Mouse (Mus musculus) stomach, embryonic 15.5 days (tissue): ENCODE results near the gene Gtf2a1l. TPM values are rescaled to one million over a fixed set of nuclear protein-coding genes. Genes with fewer than 3 reads are reported as not detected.

Experiments used
- ATAC-seq: fragments of 200-750 bp; cut with Nextera tagmentation; 2 replicates; pipeline ENCODE4 v1.8.0; 2017; ENCODE audit warnings: low read depth, moderate number of reproducible peaks, moderate TSS enrichment; ENCODE audit not compliant: insufficient read depth, low FRiP score
- H3K27ac ChIP-seq: fragments of 300-500 bp; sonication (generic); 2 replicates; pipeline ENCODE4 v1.5.1; 2015; ENCODE audit warnings: mild to moderate bottlenecking, inconsistent platforms
- H3K27me3 ChIP-seq: fragments of 300-500 bp; sonication (generic); replicated peaks from 2 replicates; pipeline ENCODE4 v1.6.1; 2015; ENCODE audit warnings: inconsistent platforms
- H3K36me3 ChIP-seq: fragments of 300-500 bp; sonication (generic); 2 replicates; pipeline ENCODE4 v1.6.1; 2015; ENCODE audit warnings: inconsistent platforms
- H3K4me1 ChIP-seq: fragments of 300-500 bp; sonication (generic); 2 replicates; pipeline ENCODE4 v1.6.1; 2015; ENCODE audit warnings: inconsistent platforms
- H3K4me2 ChIP-seq: fragments of 300-500 bp; sonication (generic); 2 replicates; pipeline ENCODE4 v1.6.1; 2015; ENCODE audit warnings: mild to moderate bottlenecking, inconsistent platforms
- H3K4me3 ChIP-seq: fragments of 300-500 bp; sonication (generic); replicated peaks from 2 replicates; pipeline ENCODE4 v1.5.1; 2015; ENCODE audit warnings: inconsistent platforms
- H3K9ac ChIP-seq: fragments of 300-500 bp; sonication (generic); 2 replicates; pipeline ENCODE4 v1.6.1; 2015; ENCODE audit warnings: inconsistent platforms
- H3K9me3 ChIP-seq: fragments of 300-500 bp; sonication (generic); 2 replicates; pipeline ENCODE4 v1.6.1; 2016; ENCODE audit warnings: inconsistent platforms
- WGBS: fragments of 180-500 bp; shearing (Covaris S2); methylation state at CpG from one replicate; pipeline ENCODE4 v1.1.7; 2015; 5-methylcytosine and 5-hydroxymethylcytosine counted together
- polyA plus RNA-seq: library from polyadenylated mRNA; unstranded; fragments of >200 nt; fragmentation: Nextera tagmentation; extraction: Ambion mirVana; gene quantifications from 2 replicates; pipeline ENCODE4 v1.2.1, GENCODE M21; 2015

Gtf2a1l gene
- polyA plus RNA-seq, 1 experiment from 2014 or later: 0.44 TPM

DNA sequence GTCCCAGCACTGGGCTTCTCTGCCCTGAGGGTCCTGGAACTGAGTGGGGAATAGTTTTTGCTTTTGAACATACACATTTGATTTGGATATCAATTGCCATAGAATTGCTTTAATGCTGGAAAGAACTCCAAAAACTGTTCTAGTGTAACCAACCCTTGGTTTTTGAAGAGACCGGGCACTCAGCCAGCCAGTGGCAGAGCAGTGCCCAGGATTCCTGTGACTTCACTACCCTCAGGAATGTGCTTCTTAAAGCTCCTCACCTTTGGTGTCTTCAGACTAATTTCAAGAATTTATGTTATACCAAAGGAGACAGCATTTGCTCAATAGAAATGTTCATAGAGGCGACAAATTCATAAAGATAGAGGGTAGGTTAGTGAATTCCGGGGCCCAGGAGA is 37.9 kb upstream of the Gtf2a1l start:
- H3K4me3 ChIP-seq: no peak overlapping the region
- H3K9me3 ChIP-seq: no peaks in the 10 kb centered on the region
- 62% methylated on average over 3 of the region's 3 CpGs for WGBS
- H3K9ac ChIP-seq: no peak overlapping the region
- ATAC-seq: no peak
- peak overlapping the region; percentile 92 for H3K27ac ChIP-seq
- peaks cover 31% of the 10 kb centered on the region for H3K4me1 ChIP-seq
- 0 out of 2 replicates have a peak, but pooled peaks cover 4% of the 10 kb centered on the region for H3K36me3 ChIP-seq
- no peaks in the 10 kb centered on the region for H3K27me3 ChIP-seq
- 0 out of 2 replicates have a peak overlapping the region, but pooled peaks have one; percentile 33 for H3K4me2 ChIP-seq

DNA sequence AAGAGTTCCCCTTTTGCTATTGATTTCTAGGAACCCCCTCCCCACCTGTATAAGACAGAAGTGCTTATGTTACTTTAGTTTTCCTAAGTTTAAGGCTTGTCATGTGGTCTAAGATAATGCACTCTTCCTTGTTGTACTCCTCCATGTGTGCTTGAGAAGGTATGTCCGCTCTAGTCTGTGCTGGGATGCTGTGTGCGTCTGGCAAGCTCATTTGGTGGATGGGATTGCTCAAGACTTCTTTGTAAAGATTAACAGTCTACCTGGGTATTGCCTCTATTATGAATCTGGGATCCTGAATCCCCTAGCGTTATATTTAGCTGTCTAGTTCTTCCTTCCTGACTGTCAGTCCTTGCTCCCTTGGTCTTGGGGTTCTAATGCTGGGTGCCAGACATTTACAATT is 35.8 kb upstream of the Gtf2a1l start:
- Histone ChIP-seq H3K36me3 (0 out of 2 replicates have a peak, but pooled peaks cover 4% of the 10 kb centered on the region), H3K9me3 (no peaks in the 10 kb centered on the region), H3K9ac (no peak overlapping the region), H3K4me3 (no peak overlapping the region), H3K4me2 (no peak overlapping the region), H3K27me3 (no peaks in the 10 kb centered on the region), H3K4me1 (peaks cover 14% of the 10 kb centered on the region), H3K27ac (no peak overlapping the region)
- no peak for ATAC-seq
- 85% methylated on average over 3 of the region's 3 CpGs for WGBS

DNA sequence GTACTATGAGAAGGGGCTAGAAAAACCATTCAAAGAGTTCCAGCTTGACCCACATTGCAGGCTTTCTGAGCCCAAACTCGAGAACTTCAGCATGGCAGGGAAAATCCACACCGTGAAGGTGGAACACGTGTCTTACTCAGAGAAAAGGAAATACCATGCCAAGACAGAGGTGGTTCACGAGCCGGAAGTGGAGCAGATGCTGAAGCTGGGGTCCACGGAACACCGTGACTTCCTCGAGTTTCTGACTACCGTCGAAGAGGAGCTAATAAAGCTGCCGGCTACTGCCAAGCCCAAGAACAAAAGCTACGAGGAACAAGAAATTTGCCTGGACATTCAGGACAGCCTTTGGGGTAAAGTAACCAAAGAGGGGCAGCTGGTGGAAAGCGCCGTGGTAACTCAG is 32.4 kb upstream of the Gtf2a1l start:
- H3K4me1 ChIP-seq: no peaks in the 10 kb centered on the region
- no peaks in the 10 kb centered on the region for H3K9me3 ChIP-seq
- H3K4me2 ChIP-seq: no peak overlapping the region
- ATAC-seq: no peak
- 80% methylated on average over 14 of the region's 14 CpGs for WGBS
- H3K27ac ChIP-seq: no peak overlapping the region
- 0 out of 2 replicates have a peak, but pooled peaks cover 4% of the 10 kb centered on the region for H3K36me3 ChIP-seq
- no peak overlapping the region for H3K4me3 ChIP-seq
- no peaks in the 10 kb centered on the region for H3K27me3 ChIP-seq
- H3K9ac ChIP-seq: no peak overlapping the region

DNA sequence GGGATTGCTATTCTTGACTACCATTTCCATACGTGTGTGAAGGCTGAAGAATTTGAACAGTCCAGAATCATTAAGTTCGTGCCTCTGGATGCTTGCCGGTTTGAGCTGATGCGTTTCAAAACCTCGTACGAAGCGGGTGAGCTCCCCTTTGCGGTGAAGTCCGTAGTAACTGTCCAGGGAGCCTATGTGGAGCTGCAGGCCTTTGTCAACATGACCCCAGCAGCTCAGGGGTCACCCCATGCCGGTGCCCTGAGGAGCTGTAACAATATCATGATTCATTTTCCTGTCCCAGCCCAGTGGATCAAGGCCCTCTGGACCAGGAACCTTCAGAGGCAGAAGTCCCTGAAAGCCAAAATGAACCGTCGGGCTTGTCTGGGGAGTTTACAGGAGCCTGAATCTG is 31.9 kb upstream of the Gtf2a1l start:
- 41% methylated on average over 12 of the region's 12 CpGs for WGBS
- Histone ChIP-seq H3K9ac (no peak overlapping the region), H3K4me3 (no peak overlapping the region), H3K27me3 (no peaks in the 10 kb centered on the region), H3K27ac (no peak overlapping the region), H3K9me3 (no peaks in the 10 kb centered on the region), H3K4me2 (no peak overlapping the region), H3K4me1 (no peaks in the 10 kb centered on the region), H3K36me3 (0 out of 2 replicates have a peak, but pooled peaks cover 4% of the 10 kb centered on the region)
- ATAC-seq: no peak

DNA sequence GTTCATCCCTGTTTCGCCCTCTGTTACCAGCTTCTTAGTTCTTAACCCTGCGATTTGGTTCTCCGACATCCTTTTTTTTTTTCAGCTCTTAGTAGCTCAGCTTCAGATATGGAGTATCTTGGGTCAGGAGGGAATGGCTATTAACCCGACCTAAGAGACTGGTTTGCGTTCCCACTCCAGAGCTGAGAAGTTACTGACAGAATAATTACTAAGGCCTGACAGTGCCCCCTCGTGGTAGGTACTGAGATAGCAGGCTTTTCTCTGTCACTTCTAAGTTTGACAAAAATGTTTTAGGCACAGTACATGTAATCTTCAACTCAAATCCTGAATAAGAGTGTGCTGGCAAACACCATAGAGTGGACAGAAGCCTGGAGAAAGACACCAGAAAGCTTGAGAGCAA is 27.4 kb upstream of the Gtf2a1l start:
- H3K27me3 ChIP-seq: no peaks in the 10 kb centered on the region
- H3K4me3 ChIP-seq: no peak overlapping the region
- no peak overlapping the region for H3K9ac ChIP-seq
- H3K36me3 ChIP-seq: peaks cover 5% of the 10 kb centered on the region
- no peak for ATAC-seq
- H3K27ac ChIP-seq: no peak overlapping the region
- no peaks in the 10 kb centered on the region for H3K4me1 ChIP-seq
- no peak overlapping the region for H3K4me2 ChIP-seq
- WGBS: 27% methylated on average over 6 of the region's 6 CpGs
- H3K9me3 ChIP-seq: no peaks in the 10 kb centered on the region

DNA sequence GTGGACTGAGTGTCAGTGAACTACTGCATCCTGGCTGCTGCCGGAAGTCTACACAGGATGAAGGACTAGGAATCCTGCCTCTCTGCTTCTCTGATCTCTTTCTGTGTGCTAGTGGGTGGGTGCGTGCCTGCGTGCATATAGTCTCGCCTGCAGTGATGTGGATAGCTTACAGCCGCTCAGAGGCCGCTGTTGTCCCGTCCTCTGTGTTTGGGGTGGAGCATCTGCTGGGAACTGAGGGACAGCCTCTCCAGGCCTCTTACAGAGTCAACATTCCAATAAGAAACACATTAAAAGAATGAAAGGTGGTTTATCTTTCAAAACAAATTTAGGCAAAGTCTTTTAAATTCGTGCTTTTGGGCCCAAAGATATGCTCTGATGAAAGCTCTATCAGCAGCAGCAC is 26.6 kb upstream of the Gtf2a1l start:
- H3K4me1 ChIP-seq: no peaks in the 10 kb centered on the region
- no peak overlapping the region for H3K4me3 ChIP-seq
- 83% methylated on average over 8 of the region's 8 CpGs for WGBS
- H3K9me3 ChIP-seq: no peaks in the 10 kb centered on the region
- no peak overlapping the region for H3K4me2 ChIP-seq
- ATAC-seq: no peak
- H3K9ac ChIP-seq: no peak overlapping the region
- no peak overlapping the region for H3K27ac ChIP-seq
- no peaks in the 10 kb centered on the region for H3K27me3 ChIP-seq
- peaks cover 5% of the 10 kb centered on the region for H3K36me3 ChIP-seq

DNA sequence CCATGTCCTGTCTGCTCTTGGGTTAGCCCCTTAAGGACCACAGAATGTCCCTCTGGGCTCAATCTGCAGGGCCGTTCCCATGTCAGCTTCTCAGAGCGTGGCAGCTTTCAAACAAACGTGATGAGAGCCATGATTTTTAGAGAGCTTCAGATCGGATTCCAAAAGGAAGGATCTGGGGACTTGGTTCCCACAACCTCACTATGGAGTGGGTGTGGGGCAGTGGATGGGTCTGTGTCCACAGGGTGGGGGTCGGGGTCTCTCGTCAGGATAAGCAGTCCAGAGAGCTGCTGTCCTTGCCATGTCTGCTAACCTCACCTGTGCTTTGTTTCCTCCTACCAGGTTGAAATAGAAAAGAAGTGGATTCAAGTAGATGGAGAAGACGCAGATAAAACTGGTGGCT is 23.6 kb upstream of the Gtf2a1l start:
- ATAC-seq: no peak

DNA sequence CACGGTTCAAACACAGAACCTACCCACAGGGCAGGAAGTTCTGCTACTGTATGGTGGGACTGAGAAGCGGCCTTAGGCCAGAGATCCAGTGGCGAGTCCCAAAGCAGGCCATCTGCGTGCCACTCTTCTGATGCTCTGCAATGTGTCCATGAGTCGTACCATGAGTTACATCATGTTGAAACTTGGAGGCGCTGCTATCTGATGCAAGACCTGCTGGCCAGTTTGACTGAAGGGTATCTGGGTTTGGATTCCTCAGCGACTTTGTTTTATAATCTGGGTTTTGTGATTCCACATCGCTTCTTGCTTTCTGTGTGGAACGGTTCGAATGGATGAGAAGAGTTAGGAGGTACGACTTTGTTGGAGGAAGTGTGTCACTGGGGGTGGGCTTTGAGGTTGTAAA is 23.2 kb upstream of the Gtf2a1l start:
- no peak overlapping the region for H3K27ac ChIP-seq
- no peaks in the 10 kb centered on the region for H3K9me3 ChIP-seq
- no peak overlapping the region for H3K4me2 ChIP-seq
- H3K36me3 ChIP-seq: peaks cover 13% of the 10 kb centered on the region
- no peaks in the 10 kb centered on the region for H3K27me3 ChIP-seq
- 89% methylated on average over 11 of the region's 11 CpGs for WGBS
- H3K4me1 ChIP-seq: no peaks in the 10 kb centered on the region
- ATAC-seq: no peak
- no peak overlapping the region for H3K4me3 ChIP-seq
- no peak overlapping the region for H3K9ac ChIP-seq

More for the DNA sequence above, 23.6 kb upstream of the Gtf2a1l start:
- H3K9me3 ChIP-seq: no peaks in the 10 kb centered on the region
- H3K36me3 ChIP-seq: peaks cover 13% of the 10 kb centered on the region
- H3K9ac ChIP-seq: no peak overlapping the region
- H3K27ac ChIP-seq: no peak overlapping the region
- WGBS: 84% methylated on average over 7 of the region's 7 CpGs
- H3K4me2 ChIP-seq: no peak overlapping the region
- H3K27me3 ChIP-seq: no peaks in the 10 kb centered on the region
- no peak overlapping the region for H3K4me3 ChIP-seq
- H3K4me1 ChIP-seq: no peaks in the 10 kb centered on the region

DNA sequence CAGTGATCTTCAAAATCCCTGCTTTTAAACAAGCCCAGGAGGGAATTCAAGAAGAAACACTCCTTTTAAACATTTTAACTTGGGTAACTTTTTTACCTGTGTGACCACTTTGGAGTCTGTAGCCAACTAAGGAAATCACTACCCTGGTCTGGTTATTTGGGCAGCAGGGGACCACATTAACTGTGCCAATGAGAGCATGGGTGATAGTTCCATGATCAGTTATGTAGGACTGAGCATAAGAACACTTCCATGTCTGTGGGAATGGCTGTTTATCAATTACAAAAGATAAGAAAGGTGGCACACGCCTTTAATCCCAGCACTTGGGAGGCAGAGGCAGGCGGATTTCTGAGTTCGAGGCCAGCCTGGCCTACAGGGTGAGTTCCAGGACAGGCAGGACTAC is 21.3 kb upstream of the Gtf2a1l start:
- no peaks in the 10 kb centered on the region for H3K4me1 ChIP-seq

DNA sequence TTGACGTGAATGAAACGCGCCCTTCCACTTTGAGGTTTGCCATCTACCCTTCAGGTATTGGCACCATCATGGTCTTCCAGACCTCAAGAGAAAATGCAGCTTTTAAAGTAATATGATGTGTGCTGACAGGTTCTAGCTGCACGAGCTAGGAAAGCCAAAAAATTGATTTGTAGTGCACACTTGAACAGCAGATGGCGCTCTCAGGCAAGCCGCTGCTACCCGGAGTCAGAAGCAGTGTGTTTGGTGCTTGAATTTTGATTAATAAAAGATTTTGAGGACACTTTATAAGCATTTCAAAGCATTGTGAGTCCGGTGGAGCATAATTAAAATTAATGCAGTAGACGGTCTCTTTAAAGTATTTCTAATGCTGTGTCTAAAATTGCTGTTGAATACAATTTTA is 16.4 kb upstream of the Gtf2a1l start:
- no peak overlapping the region for H3K27ac ChIP-seq
- 5% methylated on average over 9 of the region's 9 CpGs for WGBS
- ATAC-seq: no peak

More for the DNA sequence above, 21.3 kb upstream of the Gtf2a1l start:
- Histone ChIP-seq H3K9ac (no peak overlapping the region), H3K27me3 (no peaks in the 10 kb centered on the region), H3K4me2 (no peak overlapping the region), H3K4me3 (no peak overlapping the region), H3K36me3 (peaks cover 13% of the 10 kb centered on the region), H3K27ac (no peak overlapping the region), H3K9me3 (no peaks in the 10 kb centered on the region)
- no peak for ATAC-seq
- 81% methylated on average over 3 of the region's 3 CpGs for WGBS

DNA sequence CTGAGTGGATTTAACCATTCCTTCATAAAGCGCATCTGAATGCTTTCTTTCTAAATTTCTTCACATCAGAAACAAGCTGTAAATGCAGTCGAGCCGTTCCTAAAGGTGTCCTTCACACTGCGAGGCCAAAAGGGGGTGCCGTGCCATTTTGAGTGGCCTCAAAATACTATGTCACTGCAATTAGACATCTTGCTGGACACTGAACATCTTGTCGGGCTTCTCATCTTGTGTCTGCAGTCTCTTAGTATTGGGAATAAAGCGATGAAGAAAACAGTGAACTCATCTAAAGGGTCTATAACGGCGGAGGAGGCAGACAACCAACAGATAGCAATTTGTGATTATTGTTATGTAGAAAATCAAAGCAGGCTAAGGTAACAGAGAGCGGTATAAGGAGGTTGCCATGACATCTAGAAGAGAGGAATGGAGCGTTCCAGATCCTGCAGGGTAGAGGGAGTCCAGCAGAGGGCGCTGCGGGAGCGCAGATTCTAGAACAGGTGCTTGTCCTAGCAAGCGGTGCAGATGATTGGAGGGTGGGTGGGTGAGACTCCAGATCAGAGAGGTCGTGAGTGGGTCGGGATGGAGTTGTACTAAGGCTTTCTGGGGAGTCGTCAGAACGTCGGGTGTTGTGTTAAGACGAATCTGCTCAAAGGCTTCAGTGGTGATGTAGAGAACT is 15.6 kb upstream of the Gtf2a1l start:
- Histone ChIP-seq H3K9me3 (no peaks in the 10 kb centered on the region), H3K27ac (no peak overlapping the region), H3K4me1 (0 out of 2 replicates have a peak, but pooled peaks cover 5% of the 10 kb centered on the region), H3K4me3 (no peak overlapping the region), H3K27me3 (no peaks in the 10 kb centered on the region), H3K36me3 (peaks cover 7% of the 10 kb centered on the region; the same call in 1 of the 2 replicates), H3K4me2 (no peak overlapping the region), H3K9ac (no peak overlapping the region)
- 21% methylated on average over 21 of the region's 21 CpGs for WGBS
- no peak for ATAC-seq

More for the DNA sequence above, 16.4 kb upstream of the Gtf2a1l start:
- Histone ChIP-seq H3K9ac (no peak overlapping the region), H3K27me3 (no peaks in the 10 kb centered on the region), H3K36me3 (peaks cover 7% of the 10 kb centered on the region; the same call in 1 of the 2 replicates), H3K4me3 (no peak overlapping the region), H3K9me3 (no peaks in the 10 kb centered on the region), H3K4me2 (no peak overlapping the region), H3K4me1 (0 out of 2 replicates have a peak, but pooled peaks cover 5% of the 10 kb centered on the region)

DNA sequence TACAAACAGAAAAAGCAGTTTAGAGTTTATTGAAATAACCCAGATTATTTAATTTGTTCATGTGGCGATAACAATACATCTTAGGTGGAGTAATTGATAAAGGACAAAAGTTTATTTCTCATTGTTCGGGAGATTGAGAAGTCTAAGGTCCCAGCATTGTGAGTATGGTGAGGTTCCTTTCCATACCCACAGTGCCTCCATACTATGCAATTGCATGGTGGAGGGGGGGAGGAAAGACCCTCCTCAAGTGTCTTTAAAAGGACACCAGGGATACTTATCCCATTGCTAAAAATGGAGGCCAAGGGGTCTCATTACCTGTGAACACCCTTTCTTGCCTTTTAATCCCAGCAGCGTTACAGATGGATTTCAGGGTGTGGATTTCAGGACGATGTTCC is 15.1 kb upstream of the Gtf2a1l start:
- Histone ChIP-seq H3K9me3 (no peaks in the 10 kb centered on the region), H3K4me2 (no peak overlapping the region), H3K4me3 (no peak overlapping the region), H3K4me1 (0 out of 2 replicates have a peak, but pooled peaks cover 5% of the 10 kb centered on the region), H3K27me3 (no peaks in the 10 kb centered on the region), H3K36me3 (peaks cover 6% of the 10 kb centered on the region; the same call in 1 of the 2 replicates), H3K27ac (no peak overlapping the region), H3K9ac (no peak overlapping the region)
- ATAC-seq: no peak
- WGBS: 76% methylated on average over 4 of the region's 4 CpGs
